Mouse (Mus musculus) forebrain, embryonic 15.5 days (tissue): ENCODE results near the gene Cfap52. TPM values are rescaled to one million over a fixed set of nuclear protein-coding genes. Genes with fewer than 3 reads are reported as not detected.
A peak's percentile ranks its signal among the peaks of the same experiment; 100 is the strongest.

ENCODE experiments used
- ATAC-seq: fragments of 200-750 bp; cut with Nextera tagmentation; replicated peaks from 2 replicates; pipeline ENCODE4 v1.8.0; 2017; ENCODE audit warnings: mild to moderate bottlenecking, moderate TSS enrichment, moderate library complexity
- H3K27ac ChIP-seq: fragments of 300-500 bp; sonication (generic); replicated peaks from 2 replicates; pipeline ENCODE4 v1.5.1; 2015; ENCODE audit warnings: mild to moderate bottlenecking, inconsistent platforms
- H3K27me3 ChIP-seq: fragments of 300-500 bp; sonication (generic); 2 replicates; pipeline ENCODE4 v1.6.1; 2015; ENCODE audit warnings: inconsistent platforms
- H3K36me3 ChIP-seq: fragments of 300-500 bp; sonication (generic); 2 replicates; pipeline ENCODE4 v1.6.1; 2015; ENCODE audit warnings: mild to moderate bottlenecking, inconsistent platforms
- H3K4me1 ChIP-seq: fragments of 300-500 bp; sonication (generic); 2 replicates; pipeline ENCODE4 v1.6.1; 2015; ENCODE audit warnings: inconsistent platforms
- H3K4me2 ChIP-seq: fragments of 300-500 bp; sonication (generic); replicated peaks from 2 replicates; pipeline ENCODE4 v1.6.1; 2015; ENCODE audit warnings: mild to moderate bottlenecking, inconsistent platforms
- H3K4me3 ChIP-seq: fragments of 300-500 bp; sonication (generic); 2 replicates; pipeline ENCODE4 v1.5.1; 2015; ENCODE audit warnings: mild to moderate bottlenecking, inconsistent platforms
- H3K9ac ChIP-seq: fragments of 300-500 bp; sonication (generic); replicated peaks from 2 replicates; pipeline ENCODE4 v1.6.1; 2015; ENCODE audit warnings: mild to moderate bottlenecking, inconsistent platforms
- H3K9me3 ChIP-seq: fragments of 300-500 bp; sonication (generic); 2 replicates; pipeline ENCODE4 v1.6.1; 2016; ENCODE audit warnings: inconsistent platforms
- WGBS: fragments of 180-500 bp; shearing (Covaris S2); methylation state at CpG from one replicate; pipeline ENCODE4 v1.1.7; 2015; ENCODE audit warnings: mixed read lengths; 5-methylcytosine and 5-hydroxymethylcytosine counted together
- polyA plus RNA-seq: library from polyadenylated mRNA; unstranded; fragments of >200 nt; fragmentation: Nextera tagmentation; extraction: Ambion mirVana; gene quantifications from 2 replicates; pipeline ENCODE4 v1.2.1, GENCODE M21; 2015

The Cfap52 gene
- polyA plus RNA-seq, 1 experiment from 2014 or later = 4.1 TPM

DNA sequence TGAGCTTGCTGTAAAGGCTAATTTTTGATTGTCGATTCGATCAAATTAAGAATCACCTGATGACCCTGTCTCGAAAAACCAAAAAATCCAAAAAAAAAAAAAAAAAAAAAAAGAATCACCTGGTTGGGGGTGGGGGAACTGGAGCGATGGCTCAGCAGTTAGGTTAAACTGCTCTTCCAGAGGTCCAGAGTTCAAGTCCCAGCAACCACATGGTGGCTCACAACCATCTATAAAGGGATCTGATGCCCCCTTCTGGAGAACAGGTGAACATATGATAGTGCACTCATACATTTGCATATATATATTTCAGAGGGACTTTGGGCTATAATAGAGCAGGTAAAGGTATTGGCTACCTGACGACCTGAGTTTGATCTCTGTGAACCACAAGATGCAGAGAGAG, 41.7 kb downstream of the Cfap52 start:
- Histone ChIP-seq H3K4me3 (no peak overlapping the region), H3K36me3 (no peaks in the 10 kb centered on the region), H3K9me3 (no peaks in the 10 kb centered on the region), H3K27ac (no peak overlapping the region), H3K9ac (no peak overlapping the region), H3K27me3 (peaks cover 13% of the 10 kb centered on the region; the same call in 1 of the 2 replicates), H3K4me1 (peaks cover 18% of the 10 kb centered on the region), H3K4me2 (no peak overlapping the region)
- no peak for ATAC-seq
- WGBS = 98% methylated on average over 5 of the region's 5 CpGs

DNA sequence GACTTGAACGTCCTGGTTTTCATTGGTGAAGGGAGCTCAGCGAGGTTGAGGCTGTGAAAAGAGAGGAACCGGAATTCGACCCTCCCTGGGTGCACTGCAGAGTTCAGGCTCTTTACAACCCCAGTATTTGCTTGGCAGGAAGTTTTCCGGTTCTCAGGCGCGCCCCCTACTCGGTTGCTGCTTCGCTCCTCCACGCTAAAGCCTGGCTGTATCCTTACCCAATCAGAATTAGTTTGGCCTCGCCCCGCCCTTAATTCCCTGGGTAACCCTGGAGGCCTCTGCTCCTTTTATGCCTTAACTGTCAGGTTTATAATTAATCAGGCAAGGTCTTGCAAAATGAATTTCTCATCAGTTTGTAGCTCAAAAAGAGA, 42.7 kb downstream of the Cfap52 start:
- Histone ChIP-seq H3K4me1 (peaks cover 18% of the 10 kb centered on the region), H3K27ac (no peak overlapping the region), H3K9me3 (no peaks in the 10 kb centered on the region), H3K27me3 (peaks cover 13% of the 10 kb centered on the region; the same call in 1 of the 2 replicates), H3K4me2 (peak overlapping the region; percentile 100), H3K9ac (no peak overlapping the region), H3K36me3 (no peaks in the 10 kb centered on the region), H3K4me3 (peak overlapping the region; percentile 68)
- peak; percentile 87 for ATAC-seq
- 1% methylated on average over 12 of the region's 12 CpGs for WGBS

DNA sequence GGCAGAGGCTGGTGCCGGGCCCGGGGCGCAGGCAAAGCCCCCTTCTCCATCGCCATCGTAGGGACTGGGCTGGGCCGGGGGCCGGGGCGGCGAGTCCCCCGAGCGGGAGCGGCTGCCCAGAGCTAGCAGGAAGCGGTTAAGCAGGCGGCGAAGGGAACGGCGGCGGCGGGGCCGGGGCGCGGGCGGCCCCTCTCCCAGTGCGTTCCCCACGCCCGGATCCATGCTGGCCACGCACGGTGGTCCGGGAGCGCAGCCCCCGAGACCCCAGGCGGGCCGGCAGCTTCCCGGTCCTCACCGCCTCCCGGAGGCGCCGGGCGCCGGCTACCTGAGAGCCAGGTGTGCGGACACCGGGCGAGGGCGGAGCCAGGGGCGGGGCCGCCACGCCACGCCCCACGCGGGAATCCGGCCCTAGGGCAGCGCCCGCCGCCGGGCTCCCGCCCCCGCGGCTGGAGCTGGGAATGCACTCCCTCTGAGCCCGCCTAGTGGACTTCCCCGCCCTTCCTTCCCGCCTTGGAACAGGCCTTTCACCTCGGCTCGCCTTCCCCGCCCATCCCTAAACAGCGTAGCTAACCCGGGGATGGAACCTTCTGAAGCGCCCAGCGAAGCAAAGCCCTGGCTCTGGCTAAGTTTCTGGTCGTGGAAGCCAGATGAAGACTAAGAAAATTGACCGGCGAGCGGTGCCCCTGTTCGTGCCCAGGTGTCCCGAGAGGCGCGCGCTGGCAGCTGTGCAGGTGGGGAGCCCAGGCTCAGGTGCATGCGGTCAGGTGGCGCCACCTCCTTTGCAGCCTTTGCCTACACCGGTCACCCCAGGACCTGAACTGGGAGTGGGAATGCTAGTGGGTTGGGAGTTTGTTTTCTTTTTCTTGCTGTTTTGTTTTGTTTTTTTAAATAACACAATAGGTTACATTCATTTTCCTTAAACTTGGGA, 43.4 kb downstream of the Cfap52 start, which contains the start of gene Usp43:
TSS of gene Usp43 (minus strand) at position 327 of the 928 bp plus-strand sequence.
- 1% methylated on average over 71 of the region's 80 CpGs for WGBS
- Histone ChIP-seq H3K4me3 (peak within 1 kb of the TSS; percentile 68), H3K4me1 (peaks cover 18% of the 10 kb centered on the region), H3K4me2 (peak within 1 kb of the TSS; percentile 100), H3K27ac (no peak within 1 kb of the TSS), H3K36me3 (no peaks in the 10 kb centered on the region), H3K9ac (peak within 1 kb of the TSS; percentile 53), H3K9me3 (no peaks in the 10 kb centered on the region), H3K27me3 (peaks cover 13% of the 10 kb centered on the region; the same call in 1 of the 2 replicates)
- ATAC-seq = peak; percentile 78; the same call in 1 of the 2 replicates

DNA sequence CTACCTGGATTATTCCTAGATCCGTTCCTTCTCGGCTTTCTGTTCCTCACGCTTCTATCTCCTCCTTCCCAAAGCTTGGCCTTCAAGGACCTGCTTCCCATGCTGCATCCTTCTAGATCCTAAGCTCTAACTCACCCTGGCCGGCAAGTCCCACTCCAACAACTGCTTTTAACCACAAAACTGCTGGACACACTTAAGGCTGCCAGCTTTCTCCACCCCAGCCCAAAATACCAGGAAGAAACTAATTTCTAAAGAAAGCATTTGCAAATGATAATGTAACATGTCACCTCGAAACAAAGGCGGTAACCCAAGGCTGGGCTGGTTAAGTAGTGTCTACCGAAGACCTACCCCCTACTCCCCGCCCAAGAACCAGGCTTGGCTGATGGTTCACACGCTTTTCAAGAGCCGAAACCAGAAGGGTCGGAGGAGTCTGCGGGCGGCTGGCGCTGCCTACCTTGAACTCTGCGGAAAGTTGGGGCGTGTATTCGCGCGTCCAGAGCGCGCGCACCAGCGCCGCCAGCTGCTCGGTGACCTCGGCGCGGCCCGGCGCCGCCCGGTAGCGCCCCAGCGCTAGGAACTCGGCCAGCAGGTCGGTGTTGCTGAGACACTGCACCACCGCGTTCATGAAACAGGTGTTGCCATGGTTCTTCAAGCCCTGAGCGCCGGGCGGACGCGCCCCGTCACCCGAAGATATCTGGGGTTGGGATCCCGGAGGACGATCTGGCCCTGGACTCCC, 44.2 kb downstream of the Cfap52 start:
- no peaks in the 10 kb centered on the region for H3K9me3 ChIP-seq
- peaks cover 18% of the 10 kb centered on the region for H3K4me1 ChIP-seq
- peak overlapping the region; percentile 68 for H3K4me3 ChIP-seq
- peak overlapping the region; percentile 53 for H3K9ac ChIP-seq
- H3K27ac ChIP-seq = no peak overlapping the region
- 3% methylated on average over 47 of the region's 47 CpGs for WGBS
- H3K4me2 ChIP-seq = peak overlapping the region; percentile 100
- H3K27me3 ChIP-seq = peaks cover 13% of the 10 kb centered on the region; the same call in 1 of the 2 replicates
- ATAC-seq = peak; percentile 29; the same call in 1 of the 2 replicates
- no peaks in the 10 kb centered on the region for H3K36me3 ChIP-seq

DNA sequence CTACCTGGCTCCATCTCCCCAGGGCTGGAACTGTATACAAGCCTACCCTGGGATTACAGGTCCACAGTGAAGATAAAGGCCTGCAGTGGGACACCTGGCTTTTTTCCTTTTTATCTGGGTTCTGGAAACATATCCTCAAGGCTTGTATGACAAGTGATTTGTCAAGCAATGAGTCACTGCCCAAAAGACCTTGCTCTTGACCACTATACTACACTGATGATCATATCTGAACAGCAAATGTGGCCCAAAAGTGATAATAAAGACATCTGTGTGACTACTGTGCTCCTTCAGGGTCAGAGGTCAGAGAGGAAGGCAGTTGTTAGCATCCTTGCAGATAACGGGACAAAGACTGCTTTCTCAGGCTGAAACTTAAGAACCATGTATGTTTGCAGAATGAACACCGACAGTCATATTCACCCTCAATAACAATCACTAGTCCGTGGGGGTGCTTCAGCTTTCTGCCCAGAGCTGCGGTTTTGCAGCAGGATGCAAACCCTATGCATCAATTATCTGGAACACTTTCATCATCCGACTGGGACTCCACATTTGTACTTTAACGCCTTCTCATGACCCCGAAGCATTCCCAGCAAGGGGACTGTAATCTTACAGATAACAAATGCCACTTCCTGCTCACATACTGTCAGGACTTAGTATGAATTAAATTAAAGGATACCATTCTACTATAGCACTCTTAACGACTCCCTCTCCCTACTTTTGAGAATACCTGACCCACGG, 45.1 kb downstream of the Cfap52 start:
- Histone ChIP-seq H3K4me2 (peak overlapping the region; percentile 100), H3K4me1 (peaks cover 18% of the 10 kb centered on the region), H3K4me3 (peak overlapping the region; percentile 68), H3K36me3 (no peaks in the 10 kb centered on the region), H3K9ac (no peak overlapping the region), H3K27ac (no peak overlapping the region), H3K9me3 (no peaks in the 10 kb centered on the region), H3K27me3 (peaks cover 13% of the 10 kb centered on the region; the same call in 1 of the 2 replicates)
- no peak for ATAC-seq
- 60% methylated on average over 9 of the region's 9 CpGs for WGBS

DNA sequence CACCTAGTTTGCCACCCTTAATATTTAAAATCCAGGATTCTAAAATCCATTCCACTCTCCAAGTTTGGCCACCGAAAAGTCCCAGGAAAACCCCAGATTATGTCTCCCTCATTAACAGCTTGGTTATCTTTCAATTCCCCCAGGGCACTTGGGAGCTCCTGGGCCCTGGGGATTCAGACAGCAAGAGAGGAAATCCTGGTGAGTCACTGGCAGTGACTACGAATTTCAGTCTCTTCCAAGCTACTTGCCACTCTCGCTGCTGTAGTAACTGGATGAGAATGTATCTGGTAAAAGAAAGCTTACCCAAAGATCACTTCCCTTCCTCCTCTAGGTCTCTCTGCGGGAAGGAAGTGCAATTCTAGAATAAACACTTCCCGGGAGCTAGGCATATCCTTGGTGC, 45.9 kb downstream of the Cfap52 start:
- no peaks in the 10 kb centered on the region for H3K9me3 ChIP-seq
- WGBS = 77% methylated on average over 5 of the region's 5 CpGs
- ATAC-seq = no peak
- H3K4me3 ChIP-seq = no peak overlapping the region
- peaks cover 18% of the 10 kb centered on the region for H3K4me1 ChIP-seq
- no peak overlapping the region for H3K4me2 ChIP-seq
- no peaks in the 10 kb centered on the region for H3K36me3 ChIP-seq
- H3K27me3 ChIP-seq = peaks cover 13% of the 10 kb centered on the region; the same call in 1 of the 2 replicates
- H3K27ac ChIP-seq = no peak overlapping the region
- H3K9ac ChIP-seq = no peak overlapping the region

DNA sequence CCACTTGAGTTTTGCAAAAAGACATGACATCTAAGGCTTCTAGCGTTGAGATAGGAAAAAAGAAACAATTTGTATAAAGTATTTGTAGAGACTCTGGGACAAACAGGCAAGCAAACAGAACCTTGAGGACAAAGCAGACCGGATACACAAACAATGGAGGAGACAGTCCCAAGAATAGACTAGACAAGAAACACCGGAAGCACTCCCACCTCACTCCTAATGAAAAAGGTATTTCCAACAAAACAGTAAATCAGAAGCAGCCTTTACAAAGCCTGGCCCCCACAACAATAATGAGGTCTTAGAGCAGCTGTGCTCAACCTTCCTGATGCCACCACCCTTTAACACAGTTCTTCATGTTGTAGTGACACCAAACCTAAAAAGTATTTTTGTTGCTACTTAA, 48.3 kb downstream of the Cfap52 start:
- Histone ChIP-seq H3K4me2 (no peak overlapping the region), H3K9ac (no peak overlapping the region), H3K9me3 (no peaks in the 10 kb centered on the region), H3K36me3 (no peaks in the 10 kb centered on the region), H3K27me3 (peaks cover 13% of the 10 kb centered on the region; the same call in 1 of the 2 replicates), H3K4me1 (peaks cover 9% of the 10 kb centered on the region), H3K4me3 (no peak overlapping the region), H3K27ac (no peak overlapping the region)
- 77% methylated on average over 3 of the region's 3 CpGs for WGBS
- ATAC-seq = no peak

DNA sequence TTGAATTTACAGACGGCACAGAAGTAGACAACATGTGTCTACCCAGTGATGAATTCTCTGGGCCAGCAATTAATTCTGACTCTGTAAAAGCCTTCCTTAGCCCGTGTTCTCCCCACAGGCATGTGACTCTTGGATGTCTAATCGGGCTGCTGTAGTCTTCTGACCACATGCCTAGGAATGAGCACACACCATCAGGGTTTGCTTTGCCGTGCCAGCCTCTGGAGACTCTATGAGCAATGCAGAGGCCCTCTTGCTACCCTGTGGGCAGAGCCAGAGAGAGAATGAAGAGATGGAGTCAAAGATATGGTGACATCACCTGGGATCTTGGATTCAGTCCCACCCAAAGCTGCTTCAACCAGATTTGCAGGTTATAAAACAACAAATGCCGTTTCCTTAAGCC, 54.4 kb downstream of the Cfap52 start:
- Histone ChIP-seq H3K4me1 (no peaks in the 10 kb centered on the region), H3K27me3 (no peaks in the 10 kb centered on the region), H3K4me2 (no peak overlapping the region), H3K27ac (no peak overlapping the region), H3K9ac (no peak overlapping the region), H3K9me3 (no peaks in the 10 kb centered on the region), H3K36me3 (no peaks in the 10 kb centered on the region), H3K4me3 (no peak overlapping the region)
- ATAC-seq = no peak
- 83% methylated on average over 5 of the region's 5 CpGs for WGBS

DNA sequence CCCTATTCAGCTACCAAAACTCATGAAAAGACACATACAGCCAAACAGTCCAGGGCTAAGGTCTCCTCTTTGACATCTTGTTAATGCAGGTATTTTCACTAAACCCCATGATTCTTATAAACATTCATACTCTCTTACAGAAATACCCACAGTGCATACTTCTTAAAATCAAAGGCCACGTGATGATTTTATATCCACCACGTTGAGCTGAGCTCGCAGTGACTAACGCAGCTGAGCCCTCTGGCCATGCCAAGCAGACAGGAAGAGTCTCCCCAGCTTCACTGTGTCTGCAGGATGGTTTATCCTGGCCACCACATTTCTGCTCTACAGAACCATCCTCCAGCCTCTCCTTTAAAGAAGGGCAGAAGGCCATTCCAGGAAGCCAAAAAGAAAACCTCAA, 61.7 kb downstream of the Cfap52 start:
- no peak overlapping the region for H3K4me2 ChIP-seq
- H3K27ac ChIP-seq = no peak overlapping the region
- no peak for ATAC-seq
- WGBS = 83% methylated on average over 4 of the region's 4 CpGs
- no peak overlapping the region for H3K9ac ChIP-seq
- H3K27me3 ChIP-seq = no peaks in the 10 kb centered on the region
- H3K9me3 ChIP-seq = no peaks in the 10 kb centered on the region
- H3K36me3 ChIP-seq = no peaks in the 10 kb centered on the region
- H3K4me3 ChIP-seq = no peak overlapping the region
- no peaks in the 10 kb centered on the region for H3K4me1 ChIP-seq

DNA sequence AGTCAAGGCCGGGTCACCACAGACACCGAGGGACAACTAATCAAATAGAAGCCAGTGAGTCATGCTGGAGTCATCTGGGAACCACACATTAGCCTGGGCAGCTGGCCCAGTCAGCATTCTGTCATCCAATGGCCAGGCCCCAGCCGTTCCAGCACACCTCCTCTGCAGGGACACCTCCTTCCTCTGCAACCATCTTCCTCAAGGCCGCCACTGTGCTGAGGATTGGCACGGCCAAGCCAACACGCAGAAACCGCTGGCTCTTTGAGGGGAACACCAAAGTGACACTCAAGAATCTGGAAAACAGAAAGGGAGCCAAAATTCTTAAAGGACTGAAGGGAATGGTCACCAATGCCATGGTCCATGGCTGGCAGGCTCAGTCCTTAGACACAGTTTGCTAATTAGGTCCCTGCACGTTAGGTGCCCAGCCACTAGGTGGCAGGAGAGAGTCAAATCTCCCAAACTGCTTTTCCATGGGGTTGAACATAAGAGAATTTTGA, 68.3 kb downstream of the Cfap52 start:
- Histone ChIP-seq H3K4me1 (peaks cover 7% of the 10 kb centered on the region), H3K27me3 (no peaks in the 10 kb centered on the region), H3K9ac (no peak overlapping the region), H3K4me3 (no peak overlapping the region), H3K9me3 (no peaks in the 10 kb centered on the region), H3K36me3 (no peaks in the 10 kb centered on the region), H3K4me2 (no peak overlapping the region), H3K27ac (no peak overlapping the region)
- 64% methylated on average over 8 of the region's 8 CpGs for WGBS
- ATAC-seq = no peak

DNA sequence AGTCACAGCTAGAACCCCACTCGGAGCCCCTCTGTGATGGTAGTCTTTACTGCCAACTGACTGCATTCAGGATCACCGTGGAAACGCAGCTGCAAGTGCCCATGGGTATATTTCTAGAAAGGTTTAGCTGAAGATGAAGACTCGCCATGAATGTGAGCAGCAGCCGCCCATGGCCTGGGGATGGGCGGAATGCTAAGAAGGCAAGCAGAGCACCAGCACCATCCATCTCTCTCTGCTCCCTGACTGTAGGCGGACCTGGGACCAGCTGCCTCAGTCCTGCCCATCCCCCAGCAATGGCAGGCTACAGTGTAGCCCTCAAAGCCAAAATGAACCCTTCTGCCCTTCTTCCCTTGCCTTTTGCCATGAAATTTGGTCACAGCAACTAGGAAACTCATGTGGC, 69.8 kb downstream of the Cfap52 start:
- WGBS = 54% methylated on average over 7 of the region's 7 CpGs
- no peak overlapping the region for H3K27ac ChIP-seq
- H3K4me3 ChIP-seq = no peak overlapping the region
- H3K4me2 ChIP-seq = no peak overlapping the region
- H3K4me1 ChIP-seq = peaks cover 7% of the 10 kb centered on the region
- no peaks in the 10 kb centered on the region for H3K36me3 ChIP-seq
- no peak for ATAC-seq
- H3K9ac ChIP-seq = no peak overlapping the region
- H3K27me3 ChIP-seq = no peaks in the 10 kb centered on the region
- H3K9me3 ChIP-seq = no peaks in the 10 kb centered on the region
